Mouse (Mus musculus): Measurements from ENCODE around the gene Gm5168. TPM values are rescaled to one million over a fixed set of nuclear protein-coding genes. Genes with fewer than 3 reads are reported as not detected.
"Not testable (repeated sequence)": the region's sequence is repeated elsewhere in the genome, so short reads cannot be mapped to it uniquely, and the experiment has no call there.

Gm5168 gene
- polyA plus RNA-seq (2015; fragmentation: Nextera tagmentation; extraction: Ambion mirVana), result not detected in 2 replicates

GRCm38 (mm10) chrX:26050941-26051340, at the start of gene Gm5168:
Gene Gm5168, minus strand, starts transcription at chrX:26051041.
- H3K4me1 ChIP-seq; ATAC-seq (replicated peaks); H3K9ac ChIP-seq (replicated peaks); H3K9me3 ChIP-seq; H3K27ac ChIP-seq (replicated peaks); H3K36me3 ChIP-seq; H3K27me3 ChIP-seq; H3K4me2 ChIP-seq (replicated peaks); H3K4me3 ChIP-seq: not testable (repeated sequence)
- WGBS, result 100% methylated on average over 1 of the region's 3 CpGs

Other genes with a start within 250 kb of the Gm5168 start
- not detected in 2 replicates for gene Gm2012, start 180.3 kb upstream of the Gm5168 start, polyA plus RNA-seq (2015; fragmentation: Nextera tagmentation; extraction: Ambion mirVana)